In genomic region chr3:28435478-28435877, GRCm38 (mm10) we compare ENCODE assay signal across 17 mouse cellular contexts.
"Had no signal": no experiment of that assay in that cellular context is flagged by ENCODE, and none has a peak within 500 bp of the region (broad histone marks: within the 10 kb centered on the region; RNA-seq: fewer than 3 reads in every experiment).

No protein-coding gene starts in this region.

- H3K36me3 ChIP-seq: lung, embryonic 15.5 days; midbrain, embryonic 13.5 days; midbrain, embryonic 15.5 days; neural tube, embryonic 12.5 days; stomach, embryonic 15.5 days had no signal

- H3K27me3 ChIP-seq: lung, embryonic 15.5 days; megakaryocyte, embryonic 14.5 days; midbrain, embryonic 13.5 days; midbrain, embryonic 15.5 days; neural tube, embryonic 12.5 days; stomach, embryonic 15.5 days had no signal

- H3K27ac ChIP-seq: lung, embryonic 15.5 days; macrophage; midbrain, embryonic 13.5 days; midbrain, embryonic 15.5 days; neural tube, embryonic 12.5 days; stomach, embryonic 15.5 days; stomach, postnatal 0 days had no signal

- DNase-seq: lung, adult 2 months; lung, postnatal 14 days; lung, postnatal 36 days; right cerebral cortex, postnatal 14 days; spleen, adult 18-20 months; thymus, adult 2 months; thymus, postnatal 25 days; thymus, postnatal 4 days had no signal

- ATAC-seq: lung, postnatal 0 days; midbrain, embryonic 13.5 days; midbrain, embryonic 15.5 days had no signal

- H3K4me3 ChIP-seq: lung, embryonic 15.5 days; megakaryocyte, embryonic 14.5 days; midbrain, embryonic 13.5 days; midbrain, embryonic 15.5 days; neural tube, embryonic 12.5 days; stomach, embryonic 15.5 days had no signal

- H3K9me3 ChIP-seq: lung, embryonic 15.5 days; megakaryocyte, embryonic 14.5 days; midbrain, embryonic 13.5 days; midbrain, embryonic 15.5 days; neural tube, embryonic 12.5 days; stomach, embryonic 15.5 days had no signal

- H3K4me1 ChIP-seq: lung, embryonic 15.5 days; midbrain, embryonic 15.5 days; neural tube, embryonic 12.5 days; stomach, embryonic 15.5 days had no signal
